Mouse (Mus musculus) embryonic facial prominence, embryonic 11.5 days (tissue): ENCODE results near the gene Olfm4. TPM values are rescaled to one million over a fixed set of nuclear protein-coding genes. Genes with fewer than 3 reads are reported as not detected.

ENCODE experiments used
- ATAC-seq: fragments of 200-750 bp; cut with Nextera tagmentation; replicated peaks from 2 replicates; pipeline ENCODE4 v1.8.0; 2017; ENCODE audit warnings: low read depth; ENCODE audit not compliant: insufficient number of reproducible peaks, low FRiP score, low TSS enrichment
- DNase-seq: peaks from one replicate; pipeline ENCODE4 v3.0.0-alpha.2; 2015; ENCODE audit warnings: low spot score
- H3K27ac ChIP-seq: fragments of 300-500 bp; sonication (generic); replicated peaks from 2 replicates; pipeline ENCODE4 v1.5.1; 2014; ENCODE audit warnings: mild to moderate bottlenecking, low read depth, low read length, control low read depth
- H3K27me3 ChIP-seq: fragments of 300-500 bp; sonication (generic); 2 replicates; pipeline ENCODE4 v1.6.1; 2014; ENCODE audit warnings: mild to moderate bottlenecking, low read length, moderate library complexity, mixed read lengths; ENCODE audit not compliant: control insufficient read depth, insufficient read depth
- H3K36me3 ChIP-seq: fragments of 300-500 bp; sonication (generic); replicated peaks from 2 replicates; pipeline ENCODE4 v1.6.1; 2014; ENCODE audit warnings: low read depth, mild to moderate bottlenecking, low read length, moderate library complexity, mixed read lengths; ENCODE audit not compliant: control insufficient read depth, insufficient read depth
- H3K4me1 ChIP-seq: fragments of 300-500 bp; sonication (generic); 2 replicates; pipeline ENCODE4 v1.6.1; 2014; ENCODE audit warnings: low read length, mixed read lengths; ENCODE audit not compliant: control insufficient read depth, insufficient read depth
- H3K4me2 ChIP-seq: fragments of 300-500 bp; sonication (generic); 2 replicates; pipeline ENCODE4 v1.6.1; 2014; ENCODE audit warnings: low read depth, mild to moderate bottlenecking, control low read depth, low read length, moderate library complexity
- H3K4me3 ChIP-seq: fragments of 300-500 bp; sonication (generic); 2 replicates; pipeline ENCODE4 v1.5.1; 2014; ENCODE audit warnings: low read depth, low read length, control low read depth
- H3K9ac ChIP-seq: fragments of 300-500 bp; sonication (generic); replicated peaks from 2 replicates; pipeline ENCODE4 v1.6.1; 2014; ENCODE audit warnings: mild to moderate bottlenecking, control low read depth, low read length
- H3K9me3 ChIP-seq: fragments of 300-500 bp; sonication (generic); replicated peaks from 2 replicates; pipeline ENCODE4 v1.6.1; 2016; ENCODE audit warnings: mild to moderate bottlenecking, low read length, inconsistent platforms, mixed read lengths; ENCODE audit not compliant: control insufficient read depth
- WGBS: fragments of 180-500 bp; shearing (Covaris S2); extraction: QIAGEN DNeasy Blood & Tissue Kit; methylation state at CpG from one replicate; pipeline ENCODE4 v1.1.7; 2014; 5-methylcytosine and 5-hydroxymethylcytosine counted together
- polyA plus RNA-seq: library from polyadenylated mRNA; unstranded; fragments of >200 nt; fragmentation: Nextera tagmentation; extraction: Ambion mirVana; gene quantifications from 2 replicates; pipeline ENCODE4 v1.2.1, GENCODE M21; 2014

The Olfm4 gene
- polyA plus RNA-seq, 1 experiment from 2014 or later, result 0.80 TPM

GRCm38 (mm10) chr14:79970165-79970564 lies 13.7 kb upstream of the Olfm4 start:
- H3K9me3 ChIP-seq, result no peaks in the 10 kb centered on the region
- no peak overlapping the region for H3K9ac ChIP-seq
- H3K27ac ChIP-seq, result no peak overlapping the region
- no peaks in the 10 kb centered on the region for H3K4me1 ChIP-seq
- no peak overlapping the region for H3K4me3 ChIP-seq
- H3K27me3 ChIP-seq, result no peaks in the 10 kb centered on the region
- no peak for ATAC-seq
- DNase-seq, result no peak
- no peak overlapping the region for H3K4me2 ChIP-seq
- 79% methylated on average over 3 of the region's 3 CpGs for WGBS
- H3K36me3 ChIP-seq, result no peaks in the 10 kb centered on the region

- Histone ChIP-seq H3K4me3 (no peak overlapping the region), H3K9me3 (no peaks in the 10 kb centered on the region), H3K27ac (no peak overlapping the region), H3K4me1 (no peaks in the 10 kb centered on the region), H3K27me3 (no peaks in the 10 kb centered on the region), H3K4me2 (no peak overlapping the region), H3K9ac (no peak overlapping the region), H3K36me3 (no peaks in the 10 kb centered on the region)
- WGBS, result 76% methylated on average over 14 of the region's 14 CpGs
- DNase-seq (no peak), ATAC-seq (no peak)
Measured at GRCm38 (mm10) chr14:79970928-79971738, 12.7 kb upstream of the Olfm4 start.

DNA sequence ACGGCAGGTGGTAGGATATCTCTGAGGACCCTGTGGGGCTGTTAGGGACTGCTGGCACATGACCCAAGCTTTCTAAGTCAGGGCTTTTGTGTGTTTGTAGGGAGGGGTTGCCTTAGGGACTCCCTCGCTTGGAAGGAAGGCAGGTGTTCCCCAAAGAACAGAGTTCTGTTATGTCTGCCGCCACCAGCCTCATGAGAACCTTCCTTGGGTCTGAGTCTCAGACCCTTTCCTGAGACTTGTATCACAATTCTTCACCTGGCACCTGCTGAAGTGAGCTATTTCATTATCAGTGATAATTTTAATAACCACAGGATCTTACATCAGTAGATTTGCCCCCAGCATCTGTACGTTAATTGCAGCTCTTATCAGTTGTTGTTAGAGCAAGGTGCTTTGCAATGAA lies 2.4 kb upstream of the Olfm4 start:
- ATAC-seq, result no peak
- no peak for DNase-seq
- H3K4me1 ChIP-seq, result no peaks in the 10 kb centered on the region
- H3K4me2 ChIP-seq, result no peak overlapping the region
- H3K27ac ChIP-seq, result no peak overlapping the region
- no peaks in the 10 kb centered on the region for H3K27me3 ChIP-seq
- 81% methylated on average over 4 of the region's 4 CpGs for WGBS
- H3K9me3 ChIP-seq, result no peaks in the 10 kb centered on the region
- no peaks in the 10 kb centered on the region for H3K36me3 ChIP-seq
- H3K9ac ChIP-seq, result no peak overlapping the region
- no peak overlapping the region for H3K4me3 ChIP-seq

DNA sequence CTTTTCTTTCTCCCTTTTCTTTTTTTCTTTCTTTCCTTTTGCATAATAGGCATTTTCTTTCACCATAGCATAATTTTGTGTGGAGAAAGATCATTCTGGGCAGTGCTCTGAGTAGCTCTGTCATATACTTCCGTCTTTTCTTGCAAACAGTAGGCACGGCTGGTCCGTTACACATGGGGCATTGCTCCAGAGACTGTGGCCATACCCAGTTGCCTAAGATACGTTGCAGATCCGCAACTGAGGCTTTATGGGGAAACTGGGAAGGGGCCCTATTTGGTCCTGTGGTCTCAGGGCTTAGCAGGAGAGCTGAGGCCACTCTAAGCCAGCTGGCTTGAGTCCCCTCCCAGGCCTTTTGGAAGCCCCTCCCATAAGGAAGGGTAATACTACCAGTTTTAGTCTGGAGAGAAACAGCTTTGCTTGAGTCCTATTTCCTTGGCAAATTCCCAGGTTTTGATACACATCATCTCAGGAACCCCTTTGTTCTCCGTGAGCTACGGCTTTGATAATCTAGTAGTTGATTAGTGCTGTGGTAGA lies 1.3 kb downstream of the Olfm4 start:
- no peaks in the 10 kb centered on the region for H3K9me3 ChIP-seq
- WGBS, result 88% methylated on average over 7 of the region's 7 CpGs
- H3K27me3 ChIP-seq, result no peaks in the 10 kb centered on the region
- DNase-seq, result no peak
- H3K4me2 ChIP-seq, result no peak overlapping the region
- no peak overlapping the region for H3K4me3 ChIP-seq
- no peaks in the 10 kb centered on the region for H3K36me3 ChIP-seq
- ATAC-seq, result no peak
- no peak overlapping the region for H3K27ac ChIP-seq
- no peaks in the 10 kb centered on the region for H3K4me1 ChIP-seq
- H3K9ac ChIP-seq, result no peak overlapping the region

DNA sequence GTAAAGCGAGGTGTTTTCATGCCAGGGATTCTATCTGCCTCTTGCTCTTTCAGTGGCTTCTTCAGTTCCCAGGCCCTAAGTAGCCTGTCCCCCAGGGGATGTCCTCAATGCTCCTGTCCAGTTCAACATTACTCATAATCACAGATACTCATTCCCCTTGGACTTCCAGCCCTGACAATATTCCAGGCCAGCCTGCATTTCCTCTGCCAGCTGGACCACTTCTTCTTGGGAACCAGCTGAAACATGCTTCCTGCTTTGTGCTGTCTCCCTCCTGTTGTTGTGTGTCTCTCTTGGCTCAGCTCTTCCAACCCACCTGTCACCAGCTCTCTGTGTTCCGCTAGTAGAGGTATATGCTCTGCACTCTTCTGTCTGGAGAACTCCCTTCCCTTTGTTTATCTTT lies 1.8 kb downstream of the Olfm4 start:
- WGBS, result 89% methylated on average over 2 of the region's 2 CpGs

GRCm38 (mm10) chr14:79986831-79987230 lies 3.0 kb downstream of the Olfm4 start:
- no peak overlapping the region for H3K9ac ChIP-seq

More for the DNA sequence above, 1.8 kb downstream of the Olfm4 start:
- H3K4me3 ChIP-seq, result no peak overlapping the region
- no peaks in the 10 kb centered on the region for H3K9me3 ChIP-seq
- ATAC-seq (no peak), DNase-seq (no peak)
- H3K27me3 ChIP-seq, result no peaks in the 10 kb centered on the region
- no peaks in the 10 kb centered on the region for H3K4me1 ChIP-seq
- H3K36me3 ChIP-seq, result no peaks in the 10 kb centered on the region
- H3K9ac ChIP-seq, result no peak overlapping the region
- H3K4me2 ChIP-seq, result no peak overlapping the region
- no peak overlapping the region for H3K27ac ChIP-seq

GRCm38 (mm10) chr14:79989785-79990184 lies 5.9 kb downstream of the Olfm4 start:
- ATAC-seq (no peak), DNase-seq (no peak)
- Histone ChIP-seq H3K4me1 (no peaks in the 10 kb centered on the region), H3K36me3 (no peaks in the 10 kb centered on the region), H3K27ac (no peak overlapping the region), H3K9ac (no peak overlapping the region), H3K27me3 (no peaks in the 10 kb centered on the region), H3K4me2 (no peak overlapping the region), H3K4me3 (no peak overlapping the region), H3K9me3 (no peaks in the 10 kb centered on the region)
- WGBS, result 60% methylated on average over 4 of the region's 4 CpGs

More at GRCm38 (mm10) chr14:79986831-79987230, 3.0 kb downstream of the Olfm4 start:
- no peak for DNase-seq
- Histone ChIP-seq H3K4me2 (no peak overlapping the region), H3K4me1 (no peaks in the 10 kb centered on the region), H3K4me3 (no peak overlapping the region), H3K36me3 (no peaks in the 10 kb centered on the region), H3K27me3 (no peaks in the 10 kb centered on the region), H3K27ac (no peak overlapping the region), H3K9me3 (no peaks in the 10 kb centered on the region)
- ATAC-seq, result no peak
- 59% methylated on average over 8 of the region's 8 CpGs for WGBS

DNA sequence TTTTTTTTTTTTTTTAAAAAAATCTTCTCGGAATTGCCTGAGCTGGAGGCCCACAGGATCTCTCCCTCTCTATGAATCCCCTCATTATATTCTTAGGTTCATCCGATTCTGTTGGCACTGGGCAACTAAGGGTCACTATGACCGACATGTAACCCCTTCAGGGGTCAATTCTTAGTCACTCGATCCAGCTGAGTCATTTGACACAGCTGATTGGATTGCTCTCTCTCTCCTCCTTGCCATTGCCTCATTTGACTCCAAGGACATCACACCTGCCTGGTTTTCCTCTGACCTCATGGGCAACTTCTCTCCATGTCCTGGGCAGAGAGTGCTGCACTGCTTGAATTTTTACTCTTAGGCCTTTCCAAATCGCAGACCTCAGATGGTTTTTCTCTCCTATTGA lies 6.7 kb downstream of the Olfm4 start:
- Histone ChIP-seq H3K4me3 (no peak overlapping the region), H3K27me3 (no peaks in the 10 kb centered on the region), H3K4me2 (no peak overlapping the region), H3K27ac (no peak overlapping the region), H3K9me3 (no peaks in the 10 kb centered on the region), H3K36me3 (no peaks in the 10 kb centered on the region), H3K9ac (no peak overlapping the region), H3K4me1 (no peaks in the 10 kb centered on the region)
- DNase-seq (no peak), ATAC-seq (no peak)
- 36% methylated on average over 5 of the region's 5 CpGs for WGBS
